Mouse (Mus musculus) lung, postnatal 0 days (tissue): Measurements from ENCODE around the gene Cryl1. TPM values are rescaled to one million over a fixed set of nuclear protein-coding genes. Genes with fewer than 3 reads are reported as not detected.
A peak's percentile ranks its signal among the peaks of the same experiment; 100 is the strongest.

Experiments used
- ATAC-seq: fragments of 200-750 bp; cut with Nextera tagmentation; 2 replicates; pipeline ENCODE4 v1.8.0; 2017; ENCODE audit warnings: moderate library complexity
- DNase-seq: peaks from one replicate; pipeline ENCODE4 v3.0.0-alpha.2; 2016; ENCODE audit warnings: low spot score
- H3K27ac ChIP-seq: fragments of 300-500 bp; sonication (generic); 2 replicates; pipeline ENCODE4 v1.5.1; 2014; ENCODE audit warnings: antibody characterized with exemption, mild to moderate bottlenecking, low read length, mixed read lengths
- H3K27me3 ChIP-seq: fragments of 300-500 bp; sonication (generic); replicated peaks from 2 replicates; pipeline ENCODE4 v1.6.1; 2014; ENCODE audit warnings: low read length, mixed read lengths; ENCODE audit not compliant: insufficient read depth
- H3K36me3 ChIP-seq: fragments of 300-500 bp; sonication (generic); 2 replicates; pipeline ENCODE4 v1.6.1; 2014; ENCODE audit warnings: low read length, mixed read lengths; ENCODE audit not compliant: insufficient read depth
- H3K4me1 ChIP-seq: fragments of 300-500 bp; sonication (generic); 2 replicates; pipeline ENCODE4 v1.6.1; 2014; ENCODE audit warnings: antibody characterized with exemption, low read depth, low read length, mixed read lengths; ENCODE audit not compliant: insufficient read depth
- H3K4me2 ChIP-seq: fragments of 300-500 bp; sonication (generic); replicated peaks from 2 replicates; pipeline ENCODE4 v1.6.1; 2014; ENCODE audit warnings: low read depth, mild to moderate bottlenecking, low read length, moderate library complexity, mixed read lengths
- H3K4me3 ChIP-seq: fragments of 300-500 bp; sonication (generic); 2 replicates; pipeline ENCODE4 v1.5.1; 2014; ENCODE audit warnings: low read depth, low read length
- H3K9ac ChIP-seq: fragments of 300-500 bp; sonication (generic); replicated peaks from 2 replicates; pipeline ENCODE4 v1.6.1; 2014; ENCODE audit warnings: low read depth, mild to moderate bottlenecking
- H3K9me3 ChIP-seq: fragments of 300-500 bp; sonication (generic); 2 replicates; pipeline ENCODE4 v1.6.1; 2016; ENCODE audit warnings: low read length, mixed read lengths
- CTCF ChIP-seq: IDR thresholded peaks from 2 replicates; pipeline ENCODE4 v1.5.1; 2016; ENCODE audit warnings: antibody characterized with exemption, mild to moderate bottlenecking
- EP300 ChIP-seq: IDR thresholded peaks from 2 replicates; pipeline ENCODE4 v1.6.1; 2016; ENCODE audit warnings: antibody characterized with exemption, mild to moderate bottlenecking, control low read depth
- WGBS: fragments of 180-500 bp; shearing (Covaris S2); extraction: QIAGEN DNeasy Blood & Tissue Kit; methylation state at CpG from one replicate; pipeline ENCODE4 v1.1.7; 2014; 5-methylcytosine and 5-hydroxymethylcytosine counted together
- polyA plus RNA-seq: library from polyadenylated mRNA; unstranded; fragments of >200 nt; fragmentation: Nextera tagmentation; extraction: Ambion mirVana; gene quantifications from 2 replicates; pipeline ENCODE4 v1.2.1, GENCODE M21; 2015

Cryl1 gene
- polyA plus RNA-seq, 1 experiment from 2014 or later, result 16.0 TPM

DNA sequence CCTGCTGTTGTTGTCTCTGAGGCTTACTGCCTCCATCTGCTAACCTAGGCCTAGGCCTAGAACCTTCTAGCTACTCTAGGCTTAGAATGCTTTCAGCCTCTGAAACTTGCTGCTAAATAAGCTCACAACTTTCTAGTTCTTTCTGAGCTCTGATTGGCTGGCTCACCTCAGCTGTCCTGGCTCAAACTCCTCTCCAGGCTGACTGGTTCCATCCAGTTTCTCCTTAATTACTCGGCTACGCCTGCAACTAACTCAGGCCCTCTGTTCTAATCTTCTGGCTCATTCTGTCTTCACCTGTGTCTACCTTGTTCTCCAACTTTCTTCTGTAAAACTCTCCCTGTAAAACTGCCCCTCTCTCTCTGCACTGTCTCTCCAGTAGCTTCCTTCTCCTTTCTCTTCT lies 2.9 kb downstream of the Cryl1 start:
- Histone ChIP-seq H3K4me3 (no peak overlapping the region), H3K36me3 (no peaks in the 10 kb centered on the region), H3K9me3 (no peaks in the 10 kb centered on the region), H3K4me1 (no peaks in the 10 kb centered on the region; the same call in 1 of the 2 replicates), H3K4me2 (no peak overlapping the region), H3K9ac (no peak overlapping the region), H3K27ac (no peak overlapping the region), H3K27me3 (no peaks in the 10 kb centered on the region)
- TF ChIP-seq EP300 (no peak), CTCF (no peak)
- 77% methylated on average over 2 of the region's 2 CpGs for WGBS
- no peak for ATAC-seq
- no peak for DNase-seq

DNA sequence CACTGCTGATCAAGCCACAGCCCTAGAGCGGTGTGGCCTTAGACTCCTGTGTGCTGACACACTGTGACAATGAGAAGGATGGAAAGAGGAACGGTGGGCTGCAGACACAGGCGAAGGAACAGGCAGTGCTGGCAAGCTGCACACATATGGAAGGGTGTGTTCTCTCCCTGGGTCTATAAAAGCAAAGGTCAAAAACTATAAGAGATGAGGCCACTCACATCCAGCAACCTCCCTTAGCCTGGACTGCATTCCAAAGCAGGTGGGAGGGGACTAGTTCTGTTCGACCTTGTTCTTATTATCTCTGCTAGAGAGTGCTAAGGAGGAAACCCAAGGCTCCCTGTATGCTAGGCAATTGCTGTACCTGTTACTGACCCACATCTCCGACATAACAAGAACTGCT lies 6.1 kb downstream of the Cryl1 start:
- no peak overlapping the region for H3K4me3 ChIP-seq
- TF ChIP-seq EP300 (no peak), CTCF (no peak)
- no peaks in the 10 kb centered on the region for H3K36me3 ChIP-seq
- WGBS, result 53% methylated on average over 5 of the region's 5 CpGs
- no peaks in the 10 kb centered on the region for H3K4me1 ChIP-seq
- no peaks in the 10 kb centered on the region for H3K27me3 ChIP-seq
- H3K9ac ChIP-seq, result no peak overlapping the region
- no peaks in the 10 kb centered on the region for H3K9me3 ChIP-seq
- ATAC-seq, result no peak
- no peak for DNase-seq
- no peak overlapping the region for H3K27ac ChIP-seq
- H3K4me2 ChIP-seq, result no peak overlapping the region

DNA sequence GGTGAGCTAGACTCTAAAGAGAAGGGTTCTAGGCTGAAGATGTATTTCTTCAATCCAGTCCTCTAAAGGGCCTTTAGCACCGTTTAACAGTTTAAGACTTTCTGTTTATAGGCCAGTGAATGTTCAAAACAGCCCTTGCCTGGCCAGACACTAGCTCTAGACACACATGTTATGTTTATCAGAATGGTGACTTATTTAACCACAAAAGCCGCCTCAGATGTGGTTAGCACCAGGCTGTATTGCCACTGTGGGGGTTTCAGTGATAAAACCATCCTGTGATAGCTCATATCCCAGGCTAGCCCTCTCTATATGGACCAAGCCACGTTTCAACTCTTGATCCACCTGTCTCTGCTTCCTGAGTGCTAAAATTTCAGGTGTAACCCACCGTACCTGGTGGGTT lies 6.7 kb downstream of the Cryl1 start:
- Histone ChIP-seq H3K9ac (no peak overlapping the region), H3K27ac (no peak overlapping the region), H3K27me3 (no peaks in the 10 kb centered on the region), H3K9me3 (no peaks in the 10 kb centered on the region), H3K4me1 (no peaks in the 10 kb centered on the region), H3K36me3 (no peaks in the 10 kb centered on the region), H3K4me3 (no peak overlapping the region), H3K4me2 (no peak overlapping the region)
- WGBS, result 66% methylated on average over 4 of the region's 4 CpGs
- no peak for DNase-seq
- TF ChIP-seq EP300 (no peak), CTCF (no peak)
- ATAC-seq, result no peak

DNA sequence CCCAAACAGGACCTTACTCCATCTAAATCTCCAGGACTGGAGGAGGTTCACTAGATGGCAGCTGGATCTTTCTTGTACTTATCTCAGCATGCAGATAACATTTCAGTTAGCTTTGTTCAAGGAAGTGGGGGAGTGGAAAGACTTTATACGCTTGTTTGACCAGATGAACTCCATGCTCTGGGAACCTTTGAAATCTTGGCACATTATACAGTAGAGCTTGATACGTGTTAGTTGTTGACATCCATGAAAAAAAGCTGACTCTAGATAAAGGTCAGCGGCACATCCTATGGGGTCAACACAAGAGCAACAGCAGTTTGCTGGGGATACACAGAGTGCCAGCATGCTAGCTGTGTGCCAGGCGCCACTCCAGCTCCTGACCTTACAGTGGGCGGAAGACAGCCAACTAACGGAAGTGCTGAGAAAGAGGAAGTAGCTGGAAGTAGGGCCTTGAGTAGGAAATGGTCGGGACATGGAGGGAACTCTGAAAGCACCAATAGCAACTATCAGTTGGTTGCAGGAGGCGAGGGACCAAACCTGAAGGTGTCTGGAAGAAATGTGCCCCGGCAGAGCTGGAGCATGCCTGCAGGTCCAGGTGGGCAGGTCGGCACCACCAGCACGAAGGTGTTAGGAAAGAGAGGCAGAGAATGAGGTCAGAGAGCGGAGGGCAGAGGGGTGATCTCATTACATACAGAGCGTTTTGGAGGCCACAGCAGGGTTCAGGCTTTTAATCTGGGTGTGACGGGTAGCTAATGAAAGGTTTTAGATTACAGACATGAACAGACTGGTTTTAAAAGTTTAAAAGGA lies 11.4 kb downstream of the Cryl1 start:
- no peak overlapping the region for H3K4me2 ChIP-seq
- H3K27ac ChIP-seq, result no peak overlapping the region
- no peaks in the 10 kb centered on the region for H3K9me3 ChIP-seq
- no peak for TF ChIP-seq CTCF
- TF ChIP-seq EP300, result no peak
- ATAC-seq (0 out of 2 replicates have a peak, but pooled peaks have one; percentile 41), DNase-seq (no peak)
- H3K9ac ChIP-seq, result no peak overlapping the region
- no peak overlapping the region for H3K4me3 ChIP-seq
- H3K27me3 ChIP-seq, result no peaks in the 10 kb centered on the region
- no peaks in the 10 kb centered on the region for H3K4me1 ChIP-seq
- 56% methylated on average over 14 of the region's 14 CpGs for WGBS
- H3K36me3 ChIP-seq, result no peaks in the 10 kb centered on the region

DNA sequence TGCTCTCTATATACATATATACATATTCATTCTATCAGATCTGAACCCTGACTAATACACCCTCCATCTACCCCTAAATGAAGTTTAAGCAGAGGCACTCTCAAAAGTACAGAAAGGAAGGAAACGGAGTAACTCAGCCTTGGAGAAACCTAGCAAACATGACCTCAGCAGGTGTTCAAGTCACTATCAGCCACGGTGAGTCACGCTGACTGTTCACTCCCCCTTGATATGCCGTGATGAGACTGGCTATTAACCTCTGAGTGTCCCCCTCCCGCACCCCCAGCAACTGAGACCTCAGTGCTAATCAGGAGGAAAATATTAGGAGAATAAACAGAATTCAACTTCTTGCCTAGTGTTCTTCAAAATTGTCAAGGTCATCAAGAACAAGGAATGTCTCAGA lies 12.7 kb downstream of the Cryl1 start:
- no peak for DNase-seq
- H3K4me3 ChIP-seq, result no peak overlapping the region
- TF ChIP-seq CTCF, result no peak
- TF ChIP-seq EP300, result no peak
- no peak for ATAC-seq
- no peaks in the 10 kb centered on the region for H3K36me3 ChIP-seq
- H3K4me2 ChIP-seq, result no peak overlapping the region
- no peak overlapping the region for H3K27ac ChIP-seq
- H3K9ac ChIP-seq, result no peak overlapping the region
- H3K27me3 ChIP-seq, result no peaks in the 10 kb centered on the region
- H3K4me1 ChIP-seq, result no peaks in the 10 kb centered on the region
- no peaks in the 10 kb centered on the region for H3K9me3 ChIP-seq
- 60% methylated on average over 5 of the region's 5 CpGs for WGBS

DNA sequence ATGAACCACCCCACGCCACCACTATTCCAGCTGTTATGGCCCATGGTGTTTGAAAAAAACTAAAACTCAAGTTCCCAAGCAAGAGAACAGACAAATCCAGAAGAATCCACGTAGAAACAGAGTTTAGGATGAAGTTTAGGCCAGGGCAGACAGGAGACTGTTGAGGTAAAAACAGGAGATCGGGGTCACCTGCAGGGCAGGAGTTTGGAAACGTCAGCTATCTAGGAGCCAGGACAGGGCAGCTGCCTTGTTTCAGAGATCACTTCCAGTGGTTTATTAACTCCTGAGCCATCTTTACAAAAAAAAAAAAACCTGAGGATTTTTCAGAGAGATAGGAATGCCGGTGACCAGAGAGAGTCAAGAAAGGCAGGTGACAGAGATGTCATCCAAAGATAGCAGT lies 20.8 kb downstream of the Cryl1 start:
- no peak overlapping the region for H3K9ac ChIP-seq
- no peak overlapping the region for H3K4me3 ChIP-seq
- no peak for DNase-seq
- 62% methylated on average over 5 of the region's 5 CpGs for WGBS
- TF ChIP-seq EP300, result no peak
- no peak for TF ChIP-seq CTCF
- no peak for ATAC-seq
- H3K27me3 ChIP-seq, result no peaks in the 10 kb centered on the region
- H3K36me3 ChIP-seq, result no peaks in the 10 kb centered on the region
- no peak overlapping the region for H3K4me2 ChIP-seq
- H3K4me1 ChIP-seq, result no peaks in the 10 kb centered on the region
- H3K27ac ChIP-seq, result no peak overlapping the region
- H3K9me3 ChIP-seq, result no peaks in the 10 kb centered on the region

DNA sequence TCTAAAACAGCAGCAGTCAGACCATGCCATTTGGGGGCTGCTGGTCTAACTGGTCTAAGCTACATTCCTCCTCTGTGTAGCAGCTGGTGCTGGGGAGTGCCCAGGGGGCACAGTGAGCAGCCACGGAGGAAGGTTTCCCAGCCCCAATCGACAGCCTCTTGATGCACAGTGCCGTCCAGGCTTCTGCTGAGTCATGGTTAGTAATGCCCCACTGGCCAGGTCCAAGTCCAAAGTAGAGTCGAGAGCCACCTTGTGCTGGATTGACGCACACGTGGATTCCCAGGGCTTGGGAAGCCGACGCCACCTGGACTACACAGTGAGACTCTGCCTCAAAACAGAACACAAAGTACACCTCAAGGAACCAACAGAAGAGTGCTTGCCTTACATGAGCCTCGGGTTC lies 21.4 kb downstream of the Cryl1 start:
- no peak for DNase-seq
- Histone ChIP-seq H3K9me3 (no peaks in the 10 kb centered on the region), H3K36me3 (no peaks in the 10 kb centered on the region), H3K4me3 (no peak overlapping the region), H3K27ac (no peak overlapping the region), H3K4me2 (no peak overlapping the region), H3K4me1 (no peaks in the 10 kb centered on the region), H3K9ac (no peak overlapping the region), H3K27me3 (no peaks in the 10 kb centered on the region)
- TF ChIP-seq CTCF, result no peak
- no peak for TF ChIP-seq EP300
- ATAC-seq, result no peak
- WGBS, result 76% methylated on average over 9 of the region's 9 CpGs
